Mouse (Mus musculus): ENCODE data around the gene Lysmd4.

- no peak for TF ChIP-seq CHD1 (IDR thresholded peaks at IDR 0.05; ENCODE audit: low read depth, low read length)
- no peak for TF ChIP-seq ZMIZ1 (IDR thresholded peaks at IDR 0.05; ENCODE audit: low read depth, low read length)
- no peak for TF ChIP-seq GABPA (IDR thresholded peaks at IDR 0.05; ENCODE audit: insufficient replicate concordance, low read depth, low read length)
- no peak for TF ChIP-seq UBTF (IDR thresholded peaks at IDR 0.05; ENCODE audit: low read depth, low read length)
- TF ChIP-seq CTCF (conservative IDR thresholded peaks at IDR 0.05 in 1 of 2, IDR thresholded peaks at IDR 0.05 in 1 of 2; ENCODE audit: low read depth in 2 of 2, low read length in 2 of 2) = no peak
- TF ChIP-seq SIN3A (IDR thresholded peaks at IDR 0.05; ENCODE audit: low read length) = no peak
- no peak for TF ChIP-seq CHD2 (IDR thresholded peaks at IDR 0.05; ENCODE audit: low read length)
- TF ChIP-seq MAX (IDR thresholded peaks at IDR 0.05; ENCODE audit: low read length) = no peak
- TF ChIP-seq BHLHE40 (IDR thresholded peaks at IDR 0.05; ENCODE audit: low read depth, low read length) = no peak
- TF ChIP-seq MAFK (IDR thresholded peaks at IDR 0.05; ENCODE audit: insufficient replicate concordance, low read length) = no peak
Measured at GRCm38 (mm10) chr7:67205734-67206425, 16.5 kb upstream of the Lysmd4 start.

Measured in CH12.LX (cell line).